Mouse (Mus musculus) gastrocnemius, postnatal 36 days (tissue): ENCODE measurements around the gene Shisa6. TPM values are rescaled to one million over a fixed set of nuclear protein-coding genes. Genes with fewer than 3 reads are reported as not detected.
"Not testable (repeated sequence)": the region's sequence is repeated elsewhere in the genome, so short reads cannot be mapped to it uniquely, and the experiment has no call there.

ENCODE experiments used
- DNase-seq, 2 experiments: peaks; one replicate each; pipeline ENCODE4 v3.0.0; 2022
- intact Hi-C: fragments of 180-260 bp; cut with DNase I; formaldehyde crosslinking; loops from one replicate; pipeline ENCODE4 v1.15.1; 2025
- total RNA-seq, 2 experiments: library from RNA; stranded (reverse); gene quantifications; 2 replicates each; pipeline ENCODE4 v1.2.3; 2021

The Shisa6 gene
- total RNA-seq, 2 experiments from 2014 or later: 0.05 to 0.42 TPM

DNA sequence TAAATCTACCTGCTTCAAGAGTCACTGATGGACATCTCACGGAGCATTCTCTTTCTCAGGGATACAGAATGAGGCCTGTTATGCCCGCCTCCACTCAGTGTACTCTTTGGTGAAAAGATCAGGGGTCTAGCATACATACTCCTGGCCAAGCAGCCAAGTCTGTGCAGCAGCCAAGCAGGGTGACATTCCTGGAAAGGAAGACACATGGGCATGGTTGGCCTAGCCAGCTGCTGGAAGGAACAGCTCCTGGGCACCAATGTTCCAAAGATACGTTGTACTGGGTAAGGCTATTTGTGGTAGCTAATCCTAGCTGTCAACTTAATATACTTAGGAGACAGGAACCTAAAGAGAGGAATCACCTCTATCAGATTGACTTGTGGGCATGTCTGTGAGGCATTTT, 31.4 kb downstream of the Shisa6 start:
- intact Hi-C loops: no loop called here
- DNase-seq: no peak

DNA sequence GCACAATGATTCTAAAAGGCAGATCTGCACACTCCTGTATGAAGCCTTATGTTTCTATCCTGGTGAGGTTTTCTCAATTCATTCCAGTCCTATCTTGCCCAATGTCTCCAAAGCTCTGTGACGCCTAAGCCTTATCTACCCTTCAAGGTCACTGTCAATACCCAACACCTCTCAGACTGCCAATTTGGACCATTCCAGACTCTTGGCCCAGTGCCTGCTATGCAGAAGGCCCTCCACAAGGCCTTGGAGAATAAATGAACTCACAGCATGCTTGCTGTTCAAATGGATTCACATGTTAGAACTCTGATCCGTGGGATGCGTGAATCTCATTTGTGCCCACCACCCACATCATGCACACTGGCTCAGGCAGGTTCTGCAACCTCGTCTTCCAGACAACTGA, 38.0 kb downstream of the Shisa6 start:
- intact Hi-C loops: no loop called here
- DNase-seq: no peak

DNA sequence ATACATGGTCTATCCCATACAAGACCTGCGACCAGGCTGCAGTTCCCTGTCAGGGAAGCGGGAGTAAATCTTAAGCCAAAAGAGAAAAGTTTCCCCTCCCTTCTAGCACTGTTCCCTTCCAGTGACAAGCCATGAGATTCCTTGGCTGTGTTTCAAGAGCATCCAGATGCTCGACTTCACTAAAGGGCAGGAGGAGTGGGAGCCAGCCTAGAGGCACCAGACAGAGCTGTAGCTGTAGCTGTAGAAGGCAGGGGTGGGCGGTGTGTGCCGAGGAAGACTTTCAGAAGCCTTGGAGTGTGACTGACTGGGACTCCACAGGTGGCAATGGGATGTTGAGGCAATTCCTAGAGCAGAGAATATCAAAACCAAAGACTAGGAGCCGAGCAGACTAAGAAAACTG, 43.3 kb downstream of the Shisa6 start:
- intact Hi-C loops: no loop called here

DNA sequence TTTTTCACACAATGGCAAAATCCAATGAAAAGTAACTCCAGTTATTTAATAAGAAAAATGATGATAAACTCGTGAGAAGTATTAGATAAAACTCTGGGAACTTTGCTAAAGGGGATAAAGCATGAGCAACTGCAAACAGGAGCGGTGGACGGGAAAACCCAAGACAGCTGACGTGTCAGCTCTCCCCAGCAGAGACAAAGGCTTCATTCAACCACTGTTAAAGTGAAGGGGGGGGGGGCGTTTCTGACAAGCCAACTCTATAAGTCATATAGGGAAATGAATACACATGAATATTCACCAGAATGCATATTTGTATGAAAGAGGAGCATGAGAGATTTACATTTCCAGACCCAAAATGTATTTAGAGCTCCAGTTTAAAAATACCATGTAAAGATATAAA, 83.1 kb downstream of the Shisa6 start:
- intact Hi-C loops: no loop called here
- DNase-seq: no peak

More for the DNA sequence above, 43.3 kb downstream of the Shisa6 start:
- no peak for DNase-seq

DNA sequence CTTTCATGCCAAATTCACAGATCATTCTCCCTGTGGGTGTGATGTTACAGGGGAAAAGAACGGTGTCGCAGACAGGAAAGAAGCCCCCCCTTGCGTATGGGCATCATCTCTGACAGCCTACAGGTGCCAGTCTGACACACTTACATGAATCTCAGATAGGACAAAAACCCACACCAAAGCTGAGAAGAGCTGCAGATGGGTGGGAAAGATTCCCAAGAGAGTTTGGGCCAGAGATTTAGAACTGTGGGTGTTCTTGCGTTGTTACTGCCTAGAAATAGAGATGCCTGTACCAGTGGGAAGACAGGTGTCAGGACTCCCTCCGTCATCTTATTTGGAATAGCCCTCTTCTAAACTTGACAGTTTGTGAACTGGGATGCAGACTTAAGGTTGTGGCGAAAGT, 99.6 kb downstream of the Shisa6 start:
- intact Hi-C loops: no loop called here
- DNase-seq: no peak

DNA sequence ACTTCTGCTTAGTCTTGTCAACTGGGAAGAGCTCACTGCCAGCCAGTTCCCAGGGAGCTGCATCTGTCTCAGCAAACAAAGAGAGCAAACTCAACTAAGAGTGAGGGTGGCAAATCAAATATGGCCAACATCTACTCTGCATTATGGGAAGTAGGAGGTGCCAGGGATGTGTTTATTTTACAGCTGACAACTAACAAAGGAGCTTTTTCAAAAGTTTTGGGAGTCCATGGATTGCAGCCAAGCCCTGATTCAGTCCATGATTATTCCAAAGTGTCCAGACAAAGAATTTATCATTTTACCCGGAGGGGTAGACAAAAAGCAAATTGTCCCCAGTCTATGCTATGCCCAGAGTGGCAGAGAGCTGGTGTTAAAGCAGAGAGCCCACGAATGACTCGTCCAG, 107.5 kb downstream of the Shisa6 start:
- intact Hi-C loops: no loop called here
- DNase-seq: no peak

DNA sequence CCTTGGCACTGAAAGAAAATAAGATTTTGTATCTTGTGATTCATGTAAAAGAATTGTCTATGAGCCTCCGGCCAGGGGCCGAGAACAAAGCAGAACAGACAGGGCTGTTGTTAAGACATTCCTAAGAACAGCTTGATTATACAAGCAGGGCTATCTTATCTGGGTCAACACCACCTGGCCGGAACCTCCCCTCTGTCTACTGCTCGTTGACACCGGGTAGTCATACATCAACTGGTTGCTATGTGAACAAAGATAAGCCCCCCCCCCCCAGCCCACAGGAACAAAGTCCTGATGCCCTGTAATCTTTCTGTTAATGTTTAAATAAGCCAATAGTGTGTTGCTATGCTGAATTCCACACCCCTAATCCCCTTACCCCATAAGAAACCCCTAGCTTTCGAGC, 117.0 kb downstream of the Shisa6 start:
- intact Hi-C loops, DNase-seq: not testable (repeated sequence)

DNA sequence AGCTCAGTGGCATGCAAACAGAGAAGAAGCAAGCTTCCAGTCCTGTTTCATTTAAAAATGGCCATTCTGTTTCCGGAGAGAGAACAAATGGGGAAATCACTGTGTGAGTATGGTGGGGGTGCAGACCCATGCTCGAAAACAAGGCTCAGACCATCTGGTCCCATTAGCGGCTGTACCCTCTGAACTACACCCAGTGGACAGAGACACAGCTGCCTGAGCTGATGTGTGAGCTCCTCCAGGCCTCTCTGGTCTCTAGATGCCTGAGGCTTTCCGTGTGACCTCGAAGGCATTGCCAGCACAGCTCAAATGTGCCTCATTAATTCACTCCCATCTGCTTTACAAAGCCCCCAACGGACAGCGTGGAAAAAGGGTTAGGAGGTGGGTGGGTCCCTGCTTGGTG, 125.7 kb downstream of the Shisa6 start:
- intact Hi-C loops: no loop called here
- no peak for DNase-seq

DNA sequence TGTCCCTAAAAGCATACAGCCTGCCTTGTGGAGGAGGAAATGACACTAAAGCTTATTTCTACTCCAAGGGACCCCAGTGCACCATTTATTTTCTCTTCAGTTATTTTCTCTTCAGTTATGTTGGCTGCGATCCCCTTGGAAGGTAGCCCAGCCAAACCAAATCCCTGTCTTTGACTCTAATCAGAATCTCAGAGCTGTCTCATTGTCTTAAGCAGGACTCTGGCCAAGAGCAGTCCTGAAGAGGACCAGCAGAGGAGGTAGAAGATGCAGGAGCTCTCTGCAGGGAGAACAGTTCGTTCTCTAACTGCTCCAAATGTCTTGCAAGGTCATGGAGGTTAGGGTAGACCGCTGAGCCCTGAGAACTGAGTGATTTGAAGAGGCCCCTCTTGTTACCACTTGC, 138.2 kb downstream of the Shisa6 start:
- intact Hi-C loops: no loop called here
- no peak for DNase-seq

DNA sequence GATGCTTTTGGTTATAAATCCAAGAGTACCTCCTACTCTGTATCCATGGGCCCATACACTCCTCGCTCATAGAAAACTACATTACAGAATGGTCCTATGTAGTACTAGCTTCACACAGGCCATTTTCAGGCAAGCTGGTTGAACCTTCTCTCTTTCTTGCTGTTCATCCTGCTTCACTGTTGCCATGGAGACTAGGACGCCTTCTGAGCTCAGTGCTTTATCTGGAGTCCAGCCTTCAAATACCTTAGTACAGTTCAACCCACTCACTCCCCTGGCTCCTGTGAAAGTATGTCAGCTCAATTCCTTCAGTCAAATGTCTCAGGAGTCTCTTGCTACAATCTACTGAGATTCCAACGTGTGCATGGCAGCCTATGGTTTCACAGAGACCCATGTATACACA, 154.0 kb downstream of the Shisa6 start:
- no peak for DNase-seq
- intact Hi-C loops: no loop called here

DNA sequence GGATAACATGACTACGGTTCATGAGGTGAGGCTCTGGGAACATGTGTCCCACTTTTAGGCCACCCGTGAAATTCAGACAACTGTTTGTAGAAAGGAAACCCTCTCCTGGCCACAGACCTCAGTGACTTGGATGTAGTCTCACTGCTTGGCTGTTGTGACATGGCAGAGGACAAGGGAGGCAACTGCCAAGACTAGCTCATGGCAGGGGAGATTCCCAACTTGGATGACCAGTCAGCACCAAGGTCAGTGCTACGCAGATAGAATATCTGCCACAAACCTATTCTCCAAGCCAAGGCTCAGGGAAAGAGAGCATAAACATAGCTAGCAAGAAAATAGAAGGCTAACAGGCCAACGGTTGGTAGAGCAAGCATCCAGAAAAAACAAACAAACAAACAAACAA, 156.0 kb downstream of the Shisa6 start:
- no peak for DNase-seq
- intact Hi-C loops: no loop called here

DNA sequence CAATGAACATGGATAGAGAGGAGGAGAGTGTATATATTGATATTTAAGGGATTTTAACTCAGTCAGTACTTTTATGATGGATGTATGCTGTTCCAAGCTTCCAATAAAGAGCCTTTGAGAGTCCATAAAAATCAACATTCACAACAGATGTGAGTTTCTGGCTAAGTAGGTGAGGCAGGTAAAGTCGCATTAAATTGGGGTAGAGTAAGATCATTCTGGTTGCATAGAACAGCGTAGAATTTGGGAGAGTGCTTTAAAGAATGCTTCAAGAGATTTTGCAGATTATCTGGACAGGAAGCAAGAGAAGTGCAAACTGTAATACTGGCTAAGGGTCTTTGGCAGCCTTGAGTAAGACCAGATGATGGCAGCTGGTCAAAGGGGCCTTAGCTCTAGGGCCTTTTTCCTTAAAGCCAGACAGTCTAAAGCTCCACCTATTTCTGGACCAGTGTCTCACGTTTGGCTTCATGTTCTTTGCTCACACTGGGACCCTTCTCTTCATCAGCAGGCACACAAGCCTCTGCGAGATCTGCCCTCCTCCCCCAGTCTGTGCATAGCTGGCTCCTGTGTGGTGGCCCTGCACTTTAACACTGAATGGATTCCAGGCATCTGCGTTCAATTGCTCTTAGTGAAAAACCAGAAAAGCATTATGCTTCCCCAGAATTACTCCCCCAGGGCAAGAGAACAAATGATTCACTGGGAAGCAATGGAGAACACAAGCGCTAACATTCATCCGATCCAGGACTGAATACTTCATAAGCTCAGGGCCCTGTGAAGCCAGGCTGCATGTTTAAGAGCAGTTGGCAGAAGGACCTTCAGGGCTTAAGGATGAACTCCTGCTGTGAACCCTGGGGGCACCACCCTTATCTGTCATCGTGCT, 158.7 kb downstream of the Shisa6 start:
- intact Hi-C loops: no loop called here
- DNase-seq: peak; percentile 14 to 19

DNA sequence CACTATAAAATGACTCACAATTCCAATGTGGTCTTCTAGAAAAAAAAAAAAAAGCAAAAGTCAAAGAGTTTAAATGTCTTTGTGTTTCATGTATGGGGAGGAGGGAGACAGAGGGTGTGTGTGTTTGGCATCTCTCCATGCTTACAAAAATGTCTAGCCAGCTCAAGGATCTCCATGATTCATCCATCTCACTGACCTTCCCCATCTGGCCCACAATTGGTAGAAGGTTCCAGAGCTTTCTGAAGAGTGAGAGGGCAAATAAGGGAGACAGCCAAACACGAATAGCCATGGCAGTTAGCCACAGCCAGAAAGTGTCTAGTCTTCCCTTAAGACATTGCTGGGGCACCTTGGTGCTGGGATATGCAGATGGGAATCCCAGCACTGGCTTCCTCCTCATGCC, 166.0 kb downstream of the Shisa6 start:
- DNase-seq: no peak
- intact Hi-C loops: no loop called here

DNA sequence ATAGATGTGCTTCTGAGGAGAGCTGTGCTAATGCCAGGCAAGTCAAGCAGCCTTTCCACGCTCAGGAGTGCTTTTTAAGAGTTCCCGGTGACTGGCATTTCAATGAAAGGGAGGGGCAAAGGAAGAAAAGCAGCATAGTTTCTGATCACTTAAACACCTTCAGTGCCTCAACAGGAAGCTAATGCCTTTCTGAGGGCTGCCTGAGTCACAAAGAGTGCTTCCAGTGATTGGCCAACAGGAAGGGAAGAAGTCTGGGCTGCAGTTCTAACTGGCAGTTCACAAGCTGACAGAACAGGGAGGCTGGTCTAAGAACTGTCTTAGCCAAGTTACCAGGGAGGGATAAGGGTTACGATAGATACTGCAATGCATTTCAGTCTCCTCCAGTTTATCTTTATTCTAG, 180.9 kb downstream of the Shisa6 start:
- intact Hi-C loops: no loop called here
- no peak for DNase-seq

DNA sequence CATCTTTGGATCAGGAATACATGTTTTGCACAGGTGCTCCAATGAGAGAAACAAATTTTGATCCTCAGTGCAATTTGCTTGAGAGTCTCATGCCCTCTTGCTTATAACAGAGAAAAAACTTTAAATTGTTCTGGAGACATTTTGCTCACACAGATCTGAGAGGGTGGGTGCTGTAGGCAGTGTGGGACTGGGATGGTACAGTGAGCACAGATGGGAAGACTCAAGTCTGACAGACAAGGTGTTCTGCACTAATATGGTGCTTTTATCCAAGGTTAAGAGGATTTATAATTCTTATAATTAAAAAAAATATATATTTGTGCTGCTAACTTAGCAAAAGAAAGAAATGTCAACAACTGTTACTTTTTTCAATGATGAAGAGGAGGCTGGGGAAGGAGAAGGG, 189.5 kb downstream of the Shisa6 start:
- intact Hi-C loops: no loop called here
- DNase-seq: no peak

DNA sequence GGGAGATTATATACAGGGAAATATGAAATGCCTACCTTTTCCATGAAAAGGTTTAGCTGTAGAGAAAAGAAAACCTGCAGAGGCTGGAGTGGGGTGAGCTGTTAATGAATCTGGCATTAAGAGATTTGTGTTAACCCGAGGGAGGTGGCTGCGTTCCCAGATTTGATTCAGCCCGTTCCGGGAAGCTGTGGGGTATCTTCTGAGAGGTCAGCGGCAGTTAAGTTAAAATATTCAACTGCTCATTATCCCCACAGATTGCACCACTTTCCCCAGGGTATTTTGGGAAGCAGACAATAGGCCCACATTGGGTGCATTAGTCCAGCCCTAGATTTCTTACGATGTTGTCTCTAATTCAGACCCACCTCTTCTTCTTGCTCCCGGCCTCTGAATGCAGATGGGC, 213.0 kb downstream of the Shisa6 start:
- DNase-seq: no peak
- intact Hi-C loops: no loop called here

DNA sequence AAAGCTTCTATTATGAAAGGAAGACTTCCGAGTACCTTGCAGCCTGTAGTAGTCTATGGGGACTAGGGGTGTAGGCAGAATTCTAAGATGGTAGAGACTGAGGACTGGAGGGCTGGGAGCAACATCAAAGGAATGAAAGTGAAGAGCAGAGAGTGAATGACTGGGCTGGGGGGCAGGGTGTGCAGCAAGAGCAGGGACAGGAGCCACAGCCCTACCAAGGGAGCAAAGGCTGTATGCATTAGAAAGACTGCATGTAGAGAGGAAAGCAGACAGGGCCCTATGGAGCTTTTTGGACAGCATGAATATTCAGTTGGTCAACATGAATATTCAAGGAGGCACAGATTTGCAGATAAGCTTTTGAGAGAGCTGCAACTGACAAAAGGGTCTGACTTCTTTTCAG, 221.4 kb downstream of the Shisa6 start:
- DNase-seq: no peak

DNA sequence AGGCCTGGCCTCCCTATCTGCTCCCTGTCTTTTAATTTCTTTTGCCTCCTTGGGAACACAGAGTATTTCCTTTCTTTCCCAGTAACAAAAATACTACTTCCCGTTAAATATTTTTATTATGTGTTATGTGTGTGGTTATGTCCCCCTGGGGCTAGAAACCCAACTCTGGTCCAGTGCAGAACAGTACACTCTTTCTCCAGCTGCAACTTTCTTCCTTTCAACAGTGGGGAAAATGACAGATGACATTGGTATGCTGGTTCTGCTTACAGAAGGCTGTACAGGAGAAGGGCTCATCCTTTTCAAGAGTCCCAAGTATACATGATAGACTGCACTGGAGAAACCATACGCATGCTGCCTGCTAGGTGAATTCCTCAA, 251.1 kb downstream of the Shisa6 start:
- no peak for DNase-seq
- intact Hi-C loops: no loop called here

More for the DNA sequence above, 221.4 kb downstream of the Shisa6 start:
- intact Hi-C loops: no loop called here

DNA sequence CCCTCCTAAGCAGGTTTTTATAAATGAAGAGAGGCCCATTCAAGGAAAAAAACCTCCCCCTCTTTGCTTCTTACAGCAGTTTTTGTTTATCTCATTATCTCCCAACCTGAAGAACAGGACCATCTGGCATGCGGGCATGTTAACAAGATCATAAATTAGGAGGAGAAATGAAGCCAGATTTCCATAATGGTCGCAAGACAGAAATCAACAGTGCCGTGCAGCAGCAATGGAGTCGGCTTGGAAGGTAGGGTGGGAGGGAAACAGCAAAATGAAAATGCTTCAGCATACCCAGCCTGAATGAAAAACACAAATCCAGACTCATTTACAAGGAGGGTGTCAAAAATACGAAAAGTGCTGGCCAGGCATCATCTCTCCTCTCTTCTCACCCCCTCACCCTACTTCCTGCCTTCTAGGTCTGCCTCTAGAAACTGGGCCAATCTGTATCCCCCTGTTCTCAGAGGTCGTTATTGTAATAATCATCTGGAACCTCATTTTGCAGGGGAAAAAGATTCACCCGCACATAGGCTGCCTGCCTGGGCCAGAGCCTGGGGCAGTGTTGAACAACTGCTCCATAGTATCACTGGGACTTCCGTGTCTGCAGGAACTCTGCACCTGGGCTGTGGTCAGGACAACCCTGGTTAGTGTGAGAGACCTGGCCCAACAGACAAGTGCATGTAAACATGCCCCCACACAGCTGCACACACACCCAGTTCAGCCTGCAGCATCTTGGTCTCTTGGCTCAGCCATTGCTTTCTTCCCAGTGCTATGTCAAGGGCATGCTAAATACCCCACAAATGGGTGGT, 251.7 kb downstream of the Shisa6 start:
- no peak for DNase-seq
- intact Hi-C loops: no loop called here

DNA sequence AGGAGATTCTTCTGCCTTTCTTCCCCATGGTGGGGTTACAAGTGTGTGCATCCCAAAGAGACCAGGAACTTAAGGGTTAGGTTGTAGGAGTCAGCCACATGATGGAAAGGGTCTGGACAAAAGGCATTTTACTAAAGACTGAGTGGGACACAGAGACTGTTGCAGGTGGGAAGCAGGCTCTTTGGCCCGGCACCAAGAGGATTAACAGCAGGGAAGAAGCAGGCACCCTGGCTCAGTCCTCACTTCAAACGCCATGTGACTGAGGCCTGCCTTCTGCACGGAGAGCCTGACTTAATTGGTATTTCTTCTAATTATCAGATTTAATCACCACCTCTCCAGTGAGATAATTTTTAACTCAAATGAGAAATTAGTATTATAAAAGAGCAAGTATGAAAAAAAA, 258.7 kb downstream of the Shisa6 start:
- intact Hi-C loops: no loop called here
- DNase-seq: no peak

DNA sequence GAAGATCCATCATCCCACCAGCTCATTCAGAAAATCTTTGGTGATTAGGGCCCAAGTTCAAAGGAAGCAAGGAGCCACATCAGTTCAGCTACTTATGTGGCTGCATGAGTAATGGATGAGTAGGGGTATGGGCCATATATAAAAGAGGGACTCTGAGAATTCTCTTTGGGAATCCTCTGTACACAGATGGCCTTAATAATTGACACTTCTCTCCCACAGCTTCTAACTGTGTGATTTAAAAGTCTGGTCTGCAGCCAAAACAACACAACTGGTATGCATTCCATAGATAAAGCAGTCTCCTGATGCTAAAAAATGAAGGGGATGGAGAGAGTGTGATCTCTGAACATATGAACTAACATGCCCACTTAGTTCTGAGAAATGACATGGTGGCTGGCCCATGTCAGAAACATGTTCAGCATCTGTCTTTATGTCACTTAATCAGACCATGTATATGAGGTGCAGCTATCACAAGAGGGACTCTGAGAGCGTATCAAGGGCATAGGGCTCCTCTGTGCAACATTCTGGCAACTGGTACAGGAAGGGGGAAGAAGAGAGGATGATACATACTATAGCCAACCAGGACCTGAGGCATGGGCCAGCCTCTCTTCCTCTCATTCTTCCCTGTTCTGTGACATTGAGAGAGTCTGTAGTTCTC, 260.3 kb downstream of the Shisa6 start:
- intact Hi-C loops: no loop called here

More for the DNA sequence above, 260.3 kb downstream of the Shisa6 start:
- no peak for DNase-seq
